Mouse (Mus musculus): ENCODE results near the gene Eme1. TPM values are rescaled to one million over a fixed set of nuclear protein-coding genes. Genes with fewer than 3 reads are reported as not detected.
A peak's percentile ranks its signal among the peaks of the same experiment; 100 is the strongest.
"Not testable (repeated sequence)": the region's sequence is repeated elsewhere in the genome, so short reads cannot be mapped to it uniquely, and the experiment has no call there.

Eme1 gene
- 0.52 and 0.53 TPM in 2 replicates for polyA plus RNA-seq (2012; rRNA removed)

GRCm38 (mm10) chr11:94653663-94654436, at the start of gene Eme1, which contains the start of gene Mrpl27:
Eme1 (minus strand) TSS chr11:94653964.
Mrpl27 (plus strand) TSS chr11:94653767.
- peak; percentile 81 for DNase-seq (ENCODE audit: low spot score)

GRCm38 (mm10) chr11:94702216-94702610, 48.4 kb upstream of the Eme1 start:
- no peak for DNase-seq (ENCODE audit: low spot score)

GRCm38 (mm10) chr11:94701401-94702215, 47.8 kb upstream of the Eme1 start:
- no peak for DNase-seq (ENCODE audit: low spot score)

- DNase-seq (ENCODE audit: low spot score) = no peak
Observed at GRCm38 (mm10) chr11:94699399-94699798, 45.6 kb upstream of the Eme1 start.

GRCm38 (mm10) chr11:94697703-94698464, 44.1 kb upstream of the Eme1 start:
- no peak for DNase-seq (ENCODE audit: low spot score)

- DNase-seq (ENCODE audit: low spot score) = no peak
Observed at GRCm38 (mm10) chr11:94697140-94697539, 43.4 kb upstream of the Eme1 start.

- DNase-seq (ENCODE audit: low spot score) = no peak
Observed at GRCm38 (mm10) chr11:94695508-94695907, 41.7 kb upstream of the Eme1 start.

- DNase-seq (ENCODE audit: low spot score) = not testable (repeated sequence)
Observed at GRCm38 (mm10) chr11:94692502-94692901, 38.7 kb upstream of the Eme1 start.

GRCm38 (mm10) chr11:94687178-94687577, 33.4 kb upstream of the Eme1 start:
- DNase-seq (ENCODE audit: low spot score) = no peak

GRCm38 (mm10) chr11:94682427-94682826, 28.7 kb upstream of the Eme1 start:
- DNase-seq (ENCODE audit: low spot score) = no peak

- DNase-seq (ENCODE audit: low spot score) = no peak
Observed at GRCm38 (mm10) chr11:94681640-94682039, 27.9 kb upstream of the Eme1 start.

- no peak for DNase-seq (ENCODE audit: low spot score)
Observed at GRCm38 (mm10) chr11:94680639-94681038, 26.9 kb upstream of the Eme1 start.

- no peak for DNase-seq (ENCODE audit: low spot score)
Observed at GRCm38 (mm10) chr11:94677607-94678145, 23.9 kb upstream of the Eme1 start.

- peak; percentile 81 for DNase-seq (ENCODE audit: low spot score)
Observed at GRCm38 (mm10) chr11:94676754-94677606, 23.2 kb upstream of the Eme1 start, which contains the start of gene Xylt2. Xylt2 (minus strand) TSS chr11:94677515.

- DNase-seq (ENCODE audit: low spot score) = no peak
Observed at GRCm38 (mm10) chr11:94676308-94676707, 22.5 kb upstream of the Eme1 start.

GRCm38 (mm10) chr11:94675446-94675845, 21.7 kb upstream of the Eme1 start:
- no peak for DNase-seq (ENCODE audit: low spot score)

- no peak for DNase-seq (ENCODE audit: low spot score)
Observed at GRCm38 (mm10) chr11:94674984-94675383, 21.2 kb upstream of the Eme1 start.

- no peak for DNase-seq (ENCODE audit: low spot score)
Observed at GRCm38 (mm10) chr11:94665281-94665680, 11.5 kb upstream of the Eme1 start.

- no peak for DNase-seq (ENCODE audit: low spot score)
Observed at GRCm38 (mm10) chr11:94661344-94661743, 7.6 kb upstream of the Eme1 start.

- no peak for DNase-seq (ENCODE audit: low spot score)
Observed at GRCm38 (mm10) chr11:94652973-94653372, 791 bp downstream of the Eme1 start.

- DNase-seq (ENCODE audit: low spot score) = not testable (repeated sequence)
Observed at GRCm38 (mm10) chr11:94651241-94651640, 2.5 kb downstream of the Eme1 start.

All from urinary bladder, adult 2 months (tissue).